Mouse (Mus musculus) midbrain, embryonic 15.5 days (tissue): Measurements from ENCODE around the gene Cacnb3. TPM values are rescaled to one million over a fixed set of nuclear protein-coding genes. Genes with fewer than 3 reads are reported as not detected.

Experiments
- ATAC-seq: fragments of 200-750 bp; cut with Nextera tagmentation; replicated peaks from 2 replicates; pipeline ENCODE4 v1.8.0; 2017; ENCODE audit warnings: moderate TSS enrichment
- H3K27ac ChIP-seq: fragments of 300-500 bp; sonication (generic); 2 replicates; pipeline ENCODE4 v1.5.1; 2015; ENCODE audit warnings: mild to moderate bottlenecking, inconsistent platforms
- H3K27me3 ChIP-seq: fragments of 300-500 bp; sonication (generic); replicated peaks from 2 replicates; pipeline ENCODE4 v1.6.1; 2015; ENCODE audit warnings: inconsistent platforms
- H3K36me3 ChIP-seq: fragments of 300-500 bp; sonication (generic); replicated peaks from 2 replicates; pipeline ENCODE4 v1.6.1; 2015; ENCODE audit warnings: inconsistent platforms
- H3K4me1 ChIP-seq: fragments of 300-500 bp; sonication (generic); 2 replicates; pipeline ENCODE4 v1.6.1; 2015; ENCODE audit warnings: inconsistent platforms
- H3K4me2 ChIP-seq: fragments of 300-500 bp; sonication (generic); 2 replicates; pipeline ENCODE4 v1.6.1; 2015; ENCODE audit warnings: inconsistent platforms, mild to moderate bottlenecking, moderate library complexity
- H3K4me3 ChIP-seq: fragments of 300-500 bp; sonication (generic); 2 replicates; pipeline ENCODE4 v1.5.1; 2015; ENCODE audit warnings: mild to moderate bottlenecking, inconsistent platforms
- H3K9ac ChIP-seq: fragments of 300-500 bp; sonication (generic); 2 replicates; pipeline ENCODE4 v1.6.1; 2015; ENCODE audit warnings: mild to moderate bottlenecking, inconsistent platforms
- H3K9me3 ChIP-seq: fragments of 300-500 bp; sonication (generic); 2 replicates; pipeline ENCODE4 v1.6.1; 2016; ENCODE audit warnings: inconsistent platforms
- WGBS: fragments of 180-500 bp; shearing (Covaris S2); methylation state at CpG from one replicate; pipeline ENCODE4 v1.1.7; 2015; ENCODE audit warnings: mixed read lengths; 5-methylcytosine and 5-hydroxymethylcytosine counted together
- polyA plus RNA-seq: library from polyadenylated mRNA; unstranded; fragments of >200 nt; fragmentation: Nextera tagmentation; extraction: Ambion mirVana; gene quantifications from 2 replicates; pipeline ENCODE4 v1.2.1, GENCODE M21; 2015

The Cacnb3 gene
- polyA plus RNA-seq, 1 experiment from 2014 or later, result 199 TPM

DNA sequence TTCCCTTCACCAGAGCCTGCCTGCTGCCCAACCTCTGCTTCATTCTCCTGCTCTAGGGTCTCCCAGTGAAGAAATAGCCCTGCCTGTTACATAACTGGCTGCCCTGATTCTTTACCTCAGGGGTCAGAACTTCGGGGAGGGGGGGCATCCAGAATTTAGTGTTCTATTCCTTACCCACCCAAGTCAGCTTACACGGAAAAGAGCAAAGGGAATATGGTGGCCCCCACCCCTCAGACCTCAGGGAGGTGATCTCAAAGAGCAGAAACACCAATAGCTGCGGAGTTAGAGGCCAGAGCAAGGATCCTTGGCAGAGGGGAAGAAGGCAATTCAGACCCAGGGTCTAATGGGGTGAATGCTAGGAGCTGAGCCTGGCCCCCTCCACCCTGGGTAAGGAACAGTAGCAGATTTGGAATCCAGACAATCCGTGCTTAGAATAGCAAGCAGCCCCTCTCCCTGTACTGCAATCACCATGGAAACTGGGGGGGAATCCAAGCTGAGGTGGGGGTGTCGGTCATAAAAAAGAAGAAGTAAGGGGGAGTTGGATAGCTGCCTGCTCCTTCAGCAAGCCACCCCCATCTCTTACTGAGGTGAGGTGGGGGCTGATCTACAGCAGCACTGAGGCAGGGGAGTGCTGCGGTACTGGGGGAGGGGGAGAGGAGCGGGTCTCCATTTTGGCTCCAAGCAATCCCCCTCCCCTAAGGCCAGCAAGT is 43.8 kb downstream of the Cacnb3 start:
- peak; percentile 62 for ATAC-seq
- no peaks in the 10 kb centered on the region for H3K9me3 ChIP-seq
- no peaks in the 10 kb centered on the region for H3K36me3 ChIP-seq
- H3K4me2 ChIP-seq, result peak overlapping the region; percentile 98
- peak overlapping the region; percentile 52 for H3K4me3 ChIP-seq
- peaks cover 41% of the 10 kb centered on the region for H3K4me1 ChIP-seq
- WGBS, result 14% methylated on average over 7 of the region's 7 CpGs
- H3K27ac ChIP-seq, result peak overlapping the region; percentile 71
- H3K9ac ChIP-seq, result peak overlapping the region; percentile 42
- no peaks in the 10 kb centered on the region for H3K27me3 ChIP-seq

DNA sequence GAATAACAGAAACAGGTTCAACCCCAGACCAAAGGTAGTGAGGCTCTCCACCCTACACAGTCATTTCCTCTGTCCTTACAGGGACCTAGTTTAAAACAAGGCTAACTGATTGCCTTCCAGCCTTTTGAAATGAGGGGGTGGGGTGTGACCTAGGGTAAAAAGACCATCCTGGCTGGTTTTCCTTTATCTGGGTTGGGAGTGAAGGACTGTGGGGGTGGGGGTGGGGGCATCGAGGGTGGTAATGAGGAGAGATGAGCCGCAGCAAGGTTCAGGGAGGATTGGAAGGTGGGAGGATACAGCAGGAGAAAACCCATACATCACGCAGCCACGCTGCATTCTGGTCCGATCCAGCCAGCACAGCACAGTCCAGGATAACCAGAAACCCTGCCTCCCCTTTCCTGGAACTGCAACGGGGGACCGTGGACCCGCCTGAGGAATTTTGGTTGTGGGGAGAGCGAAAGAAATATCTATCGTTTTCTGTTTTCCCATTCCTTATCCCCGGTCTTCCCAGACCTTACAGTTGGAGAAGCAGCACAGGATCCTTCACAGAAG is 44.4 kb downstream of the Cacnb3 start:
- H3K4me2 ChIP-seq, result peak overlapping the region; percentile 98
- peaks cover 41% of the 10 kb centered on the region for H3K4me1 ChIP-seq
- peak; percentile 7; the same call in 1 of the 2 replicates for ATAC-seq
- H3K36me3 ChIP-seq, result no peaks in the 10 kb centered on the region
- no peaks in the 10 kb centered on the region for H3K27me3 ChIP-seq
- peak overlapping the region; percentile 42 for H3K9ac ChIP-seq
- WGBS, result 15% methylated on average over 11 of the region's 11 CpGs
- peak overlapping the region; percentile 71 for H3K27ac ChIP-seq
- no peaks in the 10 kb centered on the region for H3K9me3 ChIP-seq
- H3K4me3 ChIP-seq, result peak overlapping the region; percentile 52

GRCm38 (mm10) chr15:98675634-98676250 is 45.1 kb downstream of the Cacnb3 start:
- Histone ChIP-seq H3K9me3 (no peaks in the 10 kb centered on the region), H3K4me2 (peak overlapping the region; percentile 98), H3K27ac (peak overlapping the region; percentile 71), H3K27me3 (no peaks in the 10 kb centered on the region), H3K36me3 (no peaks in the 10 kb centered on the region), H3K4me3 (peak overlapping the region; percentile 52), H3K9ac (peak overlapping the region; percentile 42), H3K4me1 (peaks cover 41% of the 10 kb centered on the region)
- 4% methylated on average over 14 of the region's 14 CpGs for WGBS
- ATAC-seq, result no peak

GRCm38 (mm10) chr15:98676471-98676870 is 45.8 kb downstream of the Cacnb3 start:
- Histone ChIP-seq H3K4me2 (peak overlapping the region; percentile 98), H3K9ac (peak overlapping the region; percentile 47), H3K4me3 (peak overlapping the region; percentile 52), H3K9me3 (no peaks in the 10 kb centered on the region), H3K4me1 (peaks cover 41% of the 10 kb centered on the region), H3K27ac (no peak overlapping the region), H3K27me3 (no peaks in the 10 kb centered on the region), H3K36me3 (no peaks in the 10 kb centered on the region)
- 3% methylated on average over 9 of the region's 9 CpGs for WGBS
- 0 out of 2 replicates have a peak, but pooled peaks have one; percentile 16 for ATAC-seq

GRCm38 (mm10) chr15:98676940-98677728 is 46.5 kb downstream of the Cacnb3 start, which contains the start of gene Rnd1:
Rnd1 (minus strand) TSS chr15:98677461.
- H3K36me3 ChIP-seq, result no peaks in the 10 kb centered on the region
- WGBS, result 0% methylated on average over 37 of the region's 37 CpGs
- H3K4me3 ChIP-seq, result peak within 1 kb of the TSS; percentile 52
- H3K9me3 ChIP-seq, result no peaks in the 10 kb centered on the region
- H3K9ac ChIP-seq, result peak within 1 kb of the TSS; percentile 47
- peak; percentile 95 for ATAC-seq
- 0 out of 2 replicates have a peak within 1 kb of the TSS, but pooled peaks have one; percentile 2 for H3K27ac ChIP-seq
- H3K4me2 ChIP-seq, result peak within 1 kb of the TSS; percentile 98
- no peaks in the 10 kb centered on the region for H3K27me3 ChIP-seq
- peaks cover 41% of the 10 kb centered on the region for H3K4me1 ChIP-seq

DNA sequence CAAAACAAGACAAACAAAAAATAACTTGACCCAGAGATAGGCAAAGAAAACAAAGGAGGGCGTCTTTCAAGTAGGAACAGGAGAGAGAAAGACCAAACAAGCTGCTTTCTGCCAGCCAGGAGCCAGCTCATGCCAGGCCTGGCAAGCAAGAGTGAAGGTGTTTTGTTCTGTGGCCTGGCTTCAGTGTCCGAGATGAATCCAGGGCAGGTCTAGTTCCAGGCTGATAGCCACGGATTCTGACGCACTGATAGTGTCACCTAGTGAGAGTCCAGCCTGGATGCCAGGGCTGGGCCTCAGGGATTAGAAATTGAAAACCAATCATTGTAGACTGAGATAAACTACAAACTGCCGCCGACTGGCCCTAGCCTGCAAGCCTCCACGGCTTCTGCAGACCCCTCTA is 47.3 kb downstream of the Cacnb3 start:
- no peaks in the 10 kb centered on the region for H3K36me3 ChIP-seq
- peaks cover 41% of the 10 kb centered on the region for H3K4me1 ChIP-seq
- no peak for ATAC-seq
- H3K27ac ChIP-seq, result no peak overlapping the region
- no peak overlapping the region for H3K4me3 ChIP-seq
- WGBS, result 57% methylated on average over 7 of the region's 7 CpGs
- no peaks in the 10 kb centered on the region for H3K9me3 ChIP-seq
- H3K9ac ChIP-seq, result no peak overlapping the region
- peak overlapping the region; percentile 98; the same call in 1 of the 2 replicates for H3K4me2 ChIP-seq
- H3K27me3 ChIP-seq, result no peaks in the 10 kb centered on the region

DNA sequence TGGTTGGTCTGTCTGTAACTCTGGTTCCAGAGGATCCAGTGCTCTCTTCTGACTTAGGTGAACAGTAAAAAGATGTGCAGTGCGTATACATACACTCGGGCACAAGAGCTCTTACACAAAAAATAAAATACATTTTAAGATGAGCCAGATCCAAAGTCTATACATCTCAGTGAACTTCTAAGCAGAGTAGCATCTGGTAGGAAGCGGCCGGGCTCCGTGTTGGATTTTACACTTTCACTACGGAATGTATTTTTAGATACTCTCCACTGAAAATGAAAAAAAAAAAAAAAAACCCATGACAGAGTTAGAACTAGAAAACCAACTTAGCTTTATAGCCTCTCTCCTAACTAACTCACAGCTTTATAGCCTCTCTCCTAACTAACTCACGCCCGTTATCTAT is 50.0 kb downstream of the Cacnb3 start:
- 93% methylated on average over 8 of the region's 8 CpGs for WGBS
- H3K4me3 ChIP-seq, result no peak overlapping the region

DNA sequence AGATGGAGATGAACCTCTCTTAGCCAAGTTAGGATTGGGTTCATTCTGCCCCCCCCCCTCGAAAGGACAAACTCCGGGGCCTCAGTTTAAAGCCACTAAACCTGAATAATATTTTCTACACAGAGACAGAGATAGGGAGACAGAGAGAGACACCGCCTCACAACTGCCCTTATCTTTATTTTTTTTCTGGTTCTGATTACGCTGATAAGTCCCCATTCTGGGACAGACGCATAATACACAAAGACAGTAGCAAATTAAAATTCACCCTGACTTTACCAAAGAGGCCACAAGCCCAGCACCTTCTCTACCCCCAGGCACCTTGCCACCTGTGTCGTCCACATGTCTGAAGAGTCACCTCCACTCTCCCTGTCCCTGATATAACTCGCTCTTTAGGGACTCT is 51.0 kb downstream of the Cacnb3 start:
- Histone ChIP-seq H3K27me3 (no peaks in the 10 kb centered on the region), H3K4me1 (peaks cover 10% of the 10 kb centered on the region), H3K4me2 (no peak overlapping the region), H3K27ac (no peak overlapping the region), H3K4me3 (no peak overlapping the region), H3K9me3 (no peaks in the 10 kb centered on the region), H3K36me3 (no peaks in the 10 kb centered on the region), H3K9ac (no peak overlapping the region)
- ATAC-seq, result no peak
- WGBS, result 88% methylated on average over 7 of the region's 7 CpGs

More for the DNA sequence above, 50.0 kb downstream of the Cacnb3 start:
- no peak overlapping the region for H3K9ac ChIP-seq
- H3K27me3 ChIP-seq, result no peaks in the 10 kb centered on the region
- H3K9me3 ChIP-seq, result no peaks in the 10 kb centered on the region
- H3K4me2 ChIP-seq, result no peak overlapping the region
- ATAC-seq, result no peak
- no peaks in the 10 kb centered on the region for H3K36me3 ChIP-seq
- H3K27ac ChIP-seq, result no peak overlapping the region
- H3K4me1 ChIP-seq, result peaks cover 20% of the 10 kb centered on the region

- ATAC-seq, result no peak
- no peak overlapping the region for H3K4me2 ChIP-seq
- no peaks in the 10 kb centered on the region for H3K27me3 ChIP-seq
- no peak overlapping the region for H3K9ac ChIP-seq
- no peak overlapping the region for H3K4me3 ChIP-seq
- H3K36me3 ChIP-seq, result no peaks in the 10 kb centered on the region
- H3K27ac ChIP-seq, result no peak overlapping the region
- no peaks in the 10 kb centered on the region for H3K4me1 ChIP-seq
- H3K9me3 ChIP-seq, result no peaks in the 10 kb centered on the region
- 78% methylated on average over 10 of the region's 10 CpGs for WGBS
Measured at GRCm38 (mm10) chr15:98683177-98683576, 52.5 kb downstream of the Cacnb3 start.

- 89% methylated on average over 1 of the region's 1 CpGs for WGBS
- Histone ChIP-seq H3K4me2 (no peak overlapping the region), H3K9me3 (no peaks in the 10 kb centered on the region), H3K27ac (no peak overlapping the region), H3K4me1 (no peaks in the 10 kb centered on the region), H3K27me3 (no peaks in the 10 kb centered on the region), H3K4me3 (no peak overlapping the region), H3K36me3 (no peaks in the 10 kb centered on the region), H3K9ac (no peak overlapping the region)
- no peak for ATAC-seq
Measured at GRCm38 (mm10) chr15:98683746-98684145, 53.1 kb downstream of the Cacnb3 start.

GRCm38 (mm10) chr15:98685926-98686325 is 55.3 kb downstream of the Cacnb3 start:
- Histone ChIP-seq H3K9ac (no peak overlapping the region), H3K27me3 (no peaks in the 10 kb centered on the region), H3K4me3 (no peak overlapping the region), H3K36me3 (no peaks in the 10 kb centered on the region), H3K4me2 (no peak overlapping the region), H3K27ac (no peak overlapping the region), H3K9me3 (no peaks in the 10 kb centered on the region), H3K4me1 (peaks cover 4% of the 10 kb centered on the region)
- WGBS, result 69% methylated on average over 3 of the region's 3 CpGs
- no peak for ATAC-seq

GRCm38 (mm10) chr15:98689682-98690081 is 59.0 kb downstream of the Cacnb3 start:
- no peak overlapping the region for H3K4me2 ChIP-seq
- H3K36me3 ChIP-seq, result no peaks in the 10 kb centered on the region
- H3K27ac ChIP-seq, result no peak overlapping the region
- no peaks in the 10 kb centered on the region for H3K27me3 ChIP-seq
- H3K4me3 ChIP-seq, result no peak overlapping the region
- H3K4me1 ChIP-seq, result peaks cover 17% of the 10 kb centered on the region
- no peak for ATAC-seq
- 80% methylated on average over 2 of the region's 2 CpGs for WGBS
- H3K9me3 ChIP-seq, result no peaks in the 10 kb centered on the region
- H3K9ac ChIP-seq, result no peak overlapping the region
